Mouse (Mus musculus) CH12.LX (cell line): Measurements from ENCODE around the gene Lrch4. TPM values are rescaled to one million over a fixed set of nuclear protein-coding genes. Genes with fewer than 3 reads are reported as not detected.
A peak's percentile ranks its signal among the peaks of the same experiment; 100 is the strongest.

Source experiments
- DNase-seq: peaks from one replicate; pipeline ENCODE4 v3.0.0-alpha.2; 2013; ENCODE audit errors: extremely low read depth
- H3K27ac ChIP-seq: 2 replicates; pipeline ENCODE4 v1.5.1; 2012; ENCODE audit warnings: low read depth, mild to moderate bottlenecking, control low read depth, moderate library complexity; ENCODE audit not compliant: insufficient read depth
- H3K27me3 ChIP-seq: replicated peaks from 2 replicates; pipeline ENCODE3; 2012; ENCODE audit warnings: inconsistent platforms
- H3K36me3 ChIP-seq, 2 experiments: replicated peaks in 1 of 2; 2 replicates each; pipeline versions ENCODE3 to v1.6.1; 2012; ENCODE audit warnings: inconsistent platforms in 1 of 2, low read length in 1 of 2, mild to moderate bottlenecking in 1 of 2, mixed read lengths in 1 of 2, moderate library complexity in 1 of 2; ENCODE audit not compliant: control insufficient read depth in 1 of 2, insufficient read depth in 1 of 2
- H3K4me1 ChIP-seq, 2 experiments: 2 replicates each; pipeline ENCODE4 v1.6.1; 2012; ENCODE audit warnings: inconsistent platforms in 1 of 2, moderate library complexity in 1 of 2; ENCODE audit not compliant: insufficient read depth in 2 of 2, control insufficient read depth in 1 of 2
- H3K4me2 ChIP-seq: 2 replicates; pipeline ENCODE4 v1.6.1; 2012; ENCODE audit warnings: low read depth, mild to moderate bottlenecking, control low read depth; ENCODE audit not compliant: poor library complexity, insufficient read depth, severe bottlenecking
- H3K4me3 ChIP-seq, 3 experiments: fragments of 150-350 bp in 1 of 3; sonication (generic) in 1 of 3; replicated peaks in 1 of 3; 2 replicates each; pipeline versions ENCODE3 to v1.5.1; 2011 to 2012; ENCODE audit warnings: low read depth in 2 of 3, low read length in 2 of 3, mild to moderate bottlenecking in 2 of 3, moderate library complexity in 2 of 3, control low read depth in 1 of 3, improper control_type of control experiment in 1 of 3, inconsistent platforms in 1 of 3, mixed read lengths in 1 of 3; ENCODE audit not compliant: poor library complexity in 1 of 3
- H3K79me2 ChIP-seq: replicated peaks from 2 replicates; pipeline ENCODE4 v1.6.1; 2012; ENCODE audit warnings: mild to moderate bottlenecking, moderate library complexity; ENCODE audit not compliant: control insufficient read depth, poor library complexity, insufficient read depth, severe bottlenecking; ENCODE audit errors: extremely low read depth
- H3K9ac ChIP-seq: 2 replicates; pipeline ENCODE4 v1.6.1; 2012; ENCODE audit warnings: low read depth, mild to moderate bottlenecking, control low read depth, moderate library complexity; ENCODE audit not compliant: insufficient read depth
- H3K9me3 ChIP-seq: replicated peaks from 2 replicates; pipeline ENCODE3; 2012; ENCODE audit warnings: low read length, inconsistent platforms, mixed read lengths
- BHLHE40 ChIP-seq: IDR thresholded peaks from 2 replicates; pipeline ENCODE4 v1.6.1; 2011; ENCODE audit warnings: mild to moderate bottlenecking, low read depth, low read length, improper control_type of control experiment
- CHD2 ChIP-seq: IDR thresholded peaks from 2 replicates; pipeline ENCODE4 v1.6.1; 2011; ENCODE audit warnings: low read length, improper control_type of control experiment
- CTCF ChIP-seq, 2 experiments: IDR thresholded peaks in 1 of 2; conservative IDR thresholded peaks in 1 of 2; 2 replicates each; pipeline ENCODE4 v1.5.1; 2011 to 2012; ENCODE audit warnings: low read depth in 2 of 2, low read length in 2 of 2, improper control_type of control experiment in 1 of 2, inconsistent platforms in 1 of 2, mild to moderate bottlenecking in 1 of 2, moderate library complexity in 1 of 2
- EP300 ChIP-seq: IDR thresholded peaks from 2 replicates; pipeline ENCODE4 v1.6.1; 2011; ENCODE audit warnings: low read length, improper control_type of control experiment
- ETS1 ChIP-seq: conservative IDR thresholded peaks from 2 replicates; pipeline ENCODE4 v1.6.1; 2012; ENCODE audit warnings: low read depth, mild to moderate bottlenecking, inconsistent platforms, low read length, improper control_type of control experiment, moderate library complexity
- HCFC1 ChIP-seq: IDR thresholded peaks from 2 replicates; pipeline ENCODE4 v1.6.1; 2012; ENCODE audit warnings: low read depth, mild to moderate bottlenecking, inconsistent platforms, low read length, improper control_type of control experiment
- JUN ChIP-seq: IDR thresholded peaks from 2 replicates; pipeline ENCODE4 v1.6.1; 2011; ENCODE audit warnings: low read depth, mild to moderate bottlenecking, low read length, improper control_type of control experiment, moderate library complexity; ENCODE audit not compliant: insufficient read depth
- JUND ChIP-seq: conservative IDR thresholded peaks from 2 replicates; pipeline ENCODE4 v1.6.1; 2011; ENCODE audit warnings: low read depth, low read length, improper control_type of control experiment
- MAX ChIP-seq: IDR thresholded peaks from 2 replicates; pipeline ENCODE4 v1.6.1; 2011; ENCODE audit warnings: low read length, improper control_type of control experiment
- MXI1 ChIP-seq: IDR thresholded peaks from 2 replicates; pipeline ENCODE4 v1.6.1; 2011; ENCODE audit warnings: mild to moderate bottlenecking, low read depth, low read length, improper control_type of control experiment
- NELFE ChIP-seq: IDR thresholded peaks from 2 replicates; pipeline ENCODE4 v1.6.1; 2011; ENCODE audit warnings: low read depth, low read length, improper control_type of control experiment
- NRF1 ChIP-seq: IDR thresholded peaks from 2 replicates; pipeline ENCODE4 v1.6.1; 2014; ENCODE audit warnings: low read depth, mild to moderate bottlenecking, inconsistent platforms, low read length, improper control_type of control experiment, moderate library complexity
- PAX5 ChIP-seq: IDR thresholded peaks from 2 replicates; pipeline ENCODE4 v1.6.1; 2012; ENCODE audit warnings: low read length, inconsistent platforms, mixed read lengths
- POLR2A ChIP-seq: IDR thresholded peaks from 2 replicates; pipeline ENCODE4 v1.6.1; 2011; ENCODE audit warnings: low read depth, mild to moderate bottlenecking, improper control_type of control experiment, low read length
- POLR2AphosphoS2 ChIP-seq: IDR thresholded peaks from 2 replicates; pipeline ENCODE4 v1.6.1; 2011; ENCODE audit warnings: low read depth, low read length, improper control_type of control experiment
- TBP ChIP-seq: conservative IDR thresholded peaks from 2 replicates; pipeline ENCODE4 v1.6.1; 2011; ENCODE audit warnings: low read depth, low read length, improper control_type of control experiment
- UBTF ChIP-seq: IDR thresholded peaks from 2 replicates; pipeline ENCODE4 v1.6.1; 2012; ENCODE audit warnings: low read depth, mild to moderate bottlenecking, inconsistent platforms, low read length, improper control_type of control experiment, moderate library complexity
- USF1 ChIP-seq: IDR thresholded peaks from 2 replicates; pipeline ENCODE4 v1.6.1; 2014; ENCODE audit warnings: low read depth, mild to moderate bottlenecking, inconsistent platforms, low read length, improper control_type of control experiment
- ZC3H11A ChIP-seq: IDR thresholded peaks from 2 replicates; pipeline ENCODE4 v1.6.1; 2012; ENCODE audit warnings: low read depth, mild to moderate bottlenecking, inconsistent platforms, low read length, improper control_type of control experiment
- ZNF384 ChIP-seq: IDR thresholded peaks from 2 replicates; pipeline ENCODE4 v1.6.1; 2012; ENCODE audit warnings: low read depth, low read length, improper control_type of control experiment, inconsistent platforms
- dilution Hi-C: fragments of 300-500 bp; cut with MboI; formaldehyde crosslinking; loops from 2 replicates; pipeline ENCODE4 v1.14.3; 2020; ENCODE audit warnings: low sequenced_read_pairs; ENCODE audit not compliant: extremely low pct_unique_long_range_greater_than_20kb, extremely low pct_ligation_motif_present
- in situ Hi-C: fragments of 300-500 bp; cut with MboI; formaldehyde crosslinking; loops from 3 replicates; pipeline ENCODE4 v1.14.3; 2019; ENCODE audit warnings: low sequenced_read_pairs, low pct_ligation_motif_present, low pct_unique_long_range_greater_than_20kb, mixed read lengths
- polyA plus RNA-seq: library from polyadenylated mRNA; unstranded; fragments of >175 nt; gene quantifications from 2 replicates; pipeline ENCODE4 v1.2.1, GENCODE M21; 2012; ENCODE audit warnings: low read depth; ENCODE audit not compliant: insufficient read length
- total RNA-seq, 2 experiments: library from RNA; depleted of rRNA; stranded (reverse); fragments of 300-350 nt in 1 of 2; fragments of >200 nt in 1 of 2; gene quantifications; 2 replicates each; pipeline ENCODE4 v1.2.3; 2012 to 2014

The Lrch4 gene
- total and polyA plus RNA-seq, 3 experiments: 9.9 to 62.1 (median 25.6) TPM

DNA sequence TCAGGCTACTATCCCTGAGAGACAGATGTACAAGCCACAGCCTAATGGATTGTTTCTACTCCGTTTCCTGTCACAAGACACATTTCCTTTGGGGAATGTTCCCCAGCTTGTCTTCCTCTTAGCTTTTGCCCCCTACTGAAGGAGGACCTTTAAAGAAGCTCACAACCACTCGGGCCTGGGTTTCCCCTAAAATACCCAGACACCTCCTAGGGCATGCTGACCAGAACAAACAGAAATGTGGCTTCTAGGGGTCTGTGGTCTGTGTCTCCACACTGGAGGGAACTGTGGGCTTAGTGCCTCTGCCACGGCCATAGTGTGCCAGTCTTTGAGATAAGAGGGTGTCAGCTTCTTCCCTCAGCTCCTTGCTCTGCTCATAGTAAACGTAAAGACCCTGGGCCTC lies 2.7 kb downstream of the Lrch4 start:
- dilution Hi-C loops (no loop called here), in situ Hi-C loops (no loop called here)
- Histone ChIP-seq H3K4me1 (peaks cover 16 to 48% of the 10 kb centered on the region in 2 experiments), H3K9me3 (no peaks in the 10 kb centered on the region), H3K36me3 (peaks cover 28 to 37% of the 10 kb centered on the region in 2 experiments), H3K4me2 (peak overlapping the region; percentile 81), H3K9ac (peak overlapping the region; percentile 24), H3K27me3 (no peaks in the 10 kb centered on the region), H3K79me2 (peaks cover 14% of the 10 kb centered on the region), H3K27ac (peak overlapping the region; percentile 94), H3K4me3 (peak overlapping the region; percentile 53 to 91 (median 79))
- TF ChIP-seq TBP (0 out of 2 replicates have a peak, but pooled peaks have one; percentile 13), MAX (no peak)
- DNase-seq: no peak

- H3K36me3 ChIP-seq: peaks cover 47 to 57% of the 10 kb centered on the region in 2 experiments
- no peak for DNase-seq
- peaks cover 13 to 53% of the 10 kb centered on the region in 2 experiments for H3K4me1 ChIP-seq
- H3K27me3 ChIP-seq: no peaks in the 10 kb centered on the region
- no peak overlapping the region for H3K9ac ChIP-seq
- H3K4me2 ChIP-seq: no peak overlapping the region
- H3K4me3 ChIP-seq: no peak overlapping the region
- TF ChIP-seq JUND: no peak
- TF ChIP-seq HCFC1: no peak
- no peak for TF ChIP-seq UBTF
- no peak for TF ChIP-seq ZC3H11A
- TF ChIP-seq MXI1: no peak
- TF ChIP-seq NRF1: no peak
- TF ChIP-seq MAX: no peak
- TF ChIP-seq USF1: no peak
- TF ChIP-seq POLR2A: no peak
- TF ChIP-seq CHD2: no peak
- TF ChIP-seq ETS1: no peak
- TF ChIP-seq PAX5: no peak
- TF ChIP-seq CTCF (conservative IDR thresholded peaks at IDR 0.05 in 1 of 2, IDR thresholded peaks at IDR 0.05 in 1 of 2; ENCODE audit: low read depth in 2 of 2, low read length in 2 of 2): no peak
- TF ChIP-seq ZNF384: no peak
- no peak for TF ChIP-seq EP300
- TF ChIP-seq NELFE: no peak
- TF ChIP-seq POLR2AphosphoS2: no peak
- no peak for TF ChIP-seq BHLHE40
- no peak for TF ChIP-seq JUN
- TF ChIP-seq, all 38 proteins: peak for 0
- peaks cover 14% of the 10 kb centered on the region for H3K79me2 ChIP-seq
- H3K27ac ChIP-seq: no peak overlapping the region
- dilution Hi-C loops: no loop called here
- in situ Hi-C loops: no loop called here
- no peaks in the 10 kb centered on the region for H3K9me3 ChIP-seq
These were observed 4.6 kb downstream of the Lrch4 start for GRCm38 (mm10) chr5:137633397-137634084.
